8 mouse cellular contexts compared by ENCODE assay signal in genomic region chr15:78587050-78587994, GRCm38 (mm10). TPM values are rescaled to one million over a fixed set of nuclear protein-coding genes. Genes with fewer than 3 reads are reported as not detected.
DNase-seq lines count a peak whose midpoint lies in the region; ATAC-seq lines count a peak whose summit lies in the region.

No protein-coding gene starts in this region.

- 50% methylated on average over 18 of the region's 18 CpGs for WGBS in intestine, embryonic 15.5 days

- DNase-seq in adipocyte (ENCODE audit: low spot score), result peak; percentile 85
- peak; percentile 85 for DNase-seq in embryo, embryonic 10 days (ENCODE audit: low spot score)
- DNase-seq in gastrocnemius, postnatal 25 days, result peak; percentile 64
- DNase-seq in left cerebral cortex, postnatal 14 days (ENCODE audit: low spot score in 2 of 2), result peak; percentile 93 to 94
- peak; percentile 82 for DNase-seq in mesoderm, embryonic 11.5 days (ENCODE audit: low read depth, low spot score)
- peak; percentile 84 for DNase-seq in right cerebral cortex, postnatal 25 days
- DNase-seq in yolk sac, embryonic 10.5 days (ENCODE audit: low spot score), result peak; percentile 38

- no peak overlapping the region for H3K4me3 ChIP-seq in intestine, embryonic 15.5 days (replicated peaks)

- ATAC-seq in intestine, embryonic 15.5 days, result peak; percentile 87

- H3K4me2 ChIP-seq in intestine, embryonic 15.5 days (replicated peaks), result no peak overlapping the region

- intact Hi-C loops in left cerebral cortex, postnatal 14 days (cut with DNase I), result loop anchor here (2.0 kb wide), 1 partner anchor 157 kb away; no protein-coding TSS in a partner anchor

- H3K4me1 ChIP-seq in intestine, embryonic 15.5 days (replicated peaks), result no peaks in the 10 kb centered on the region

- no peak overlapping the region for H3K27ac ChIP-seq in intestine, embryonic 15.5 days

- no peaks in the 10 kb centered on the region for H3K36me3 ChIP-seq in intestine, embryonic 15.5 days

- no peaks in the 10 kb centered on the region for H3K9me3 ChIP-seq in intestine, embryonic 15.5 days

- H3K9ac ChIP-seq in intestine, embryonic 15.5 days, result no peak overlapping the region

- H3K27me3 ChIP-seq in intestine, embryonic 15.5 days (replicated peaks), result no peaks in the 10 kb centered on the region; the same call in 1 of the 2 replicates

RNA-seq across cellular contexts. Expression of gene Cyth4, which starts 9.5 kb away (rescaled TPM):
- total RNA-seq in gastrocnemius, postnatal 25 days (2021), result 1 to 10 TPM; 2.4 to 2.8 TPM
- 8.0 and 8.2 TPM in 2 replicates for polyA plus RNA-seq in intestine, embryonic 15.5 days (2015; fragmentation: Nextera tagmentation; extraction: Ambion mirVana)
- 10 to 100 TPM; 11.6 to 12.3 TPM for total RNA-seq in left cerebral cortex, postnatal 14 days (2021)

RNA-seq across cellular contexts. Expression of gene Rac2, which starts 14.7 kb away (rescaled TPM):
- 1 to 10 TPM in 1 of 2 experiments, under 1 TPM in 1; 0.43 to 3.4 TPM for total RNA-seq in gastrocnemius, postnatal 25 days (2021)
- polyA plus RNA-seq in intestine, embryonic 15.5 days (2015; fragmentation: Nextera tagmentation; extraction: Ambion mirVana), result 15.7 and 21.4 TPM in 2 replicates
- total RNA-seq in left cerebral cortex, postnatal 14 days (2021), result 1 to 10 TPM; 2.3 to 4.6 TPM

RNA-seq across cellular contexts. Expression of gene Sstr3, which starts 42.8 kb away (rescaled TPM):
- not detected for total RNA-seq in gastrocnemius, postnatal 25 days (2021)
- 0.23 and 0.24 TPM in 2 replicates for polyA plus RNA-seq in intestine, embryonic 15.5 days (2015; fragmentation: Nextera tagmentation; extraction: Ambion mirVana)
- total RNA-seq in left cerebral cortex, postnatal 14 days (2021), result 10 to 100 TPM; 16.7 to 20.6 TPM

RNA-seq across cellular contexts. Expression of gene C1qtnf6, which starts 56.1 kb away (rescaled TPM):
- total RNA-seq in gastrocnemius, postnatal 25 days (2021), result 10 to 100 TPM; 16.4 to 16.8 TPM
- polyA plus RNA-seq in intestine, embryonic 15.5 days (2015; fragmentation: Nextera tagmentation; extraction: Ambion mirVana), result 22.0 and 22.3 TPM in 2 replicates
- 1 to 10 TPM; 7.7 to 9.0 TPM for total RNA-seq in left cerebral cortex, postnatal 14 days (2021)

Comparison
In these comparisons a context has a peak if more than half of its experiments do, and no peak if none do; other contexts are left out.
1. DNase-seq: peak in every context shown above with its lines; median percentile 94 in left cerebral cortex, postnatal 14 days; 85 in adipocyte; 85 in embryo, embryonic 10 days; 84 in right cerebral cortex, postnatal 25 days; 82 in mesoderm, embryonic 11.5 days; 64 in gastrocnemius, postnatal 25 days; 38 in yolk sac, embryonic 10.5 days.
2. RNA of gene Sstr3, which starts 42.8 kb away (total RNA-seq): 16.7 to 20.6 TPM in left cerebral cortex, postnatal 14 days; not detected in gastrocnemius, postnatal 25 days; every median in the first group is over 10 times any median in the second.